Mouse (Mus musculus) limb, embryonic 12.5 days (tissue): ENCODE measurements around the gene Gm17324. TPM values are rescaled to one million over a fixed set of nuclear protein-coding genes. Genes with fewer than 3 reads are reported as not detected.

Source experiments
- ATAC-seq: fragments of 200-750 bp; cut with Nextera tagmentation; 2 replicates; pipeline ENCODE4 v1.8.0; 2017; ENCODE audit warnings: low read depth, moderate TSS enrichment; ENCODE audit not compliant: insufficient number of reproducible peaks, insufficient read depth, low FRiP score, low TSS enrichment
- H3K27ac ChIP-seq: fragments of 300-500 bp; sonication (generic); 2 replicates; pipeline ENCODE4 v1.5.1; 2016; ENCODE audit warnings: mild to moderate bottlenecking, moderate library complexity
- H3K27me3 ChIP-seq: fragments of 300-500 bp; sonication (generic); 2 replicates; pipeline ENCODE4 v1.6.1; 2016; ENCODE audit warnings: mild to moderate bottlenecking, moderate library complexity
- H3K36me3 ChIP-seq: fragments of 300-500 bp; sonication (generic); 2 replicates; pipeline ENCODE4 v1.6.1; 2016; ENCODE audit warnings: mild to moderate bottlenecking, moderate library complexity
- H3K4me1 ChIP-seq: fragments of 300-500 bp; sonication (generic); replicated peaks from 2 replicates; pipeline ENCODE4 v1.6.1; 2016
- H3K4me2 ChIP-seq: fragments of 300-500 bp; sonication (generic); 2 replicates; pipeline ENCODE4 v1.6.1; 2016; ENCODE audit warnings: mild to moderate bottlenecking, moderate library complexity
- H3K4me3 ChIP-seq: fragments of 300-500 bp; sonication (generic); replicated peaks from 2 replicates; pipeline ENCODE4 v1.5.1; 2016; ENCODE audit warnings: mild to moderate bottlenecking
- H3K9ac ChIP-seq: fragments of 300-500 bp; sonication (generic); replicated peaks from 2 replicates; pipeline ENCODE4 v1.6.1; 2016; ENCODE audit warnings: mild to moderate bottlenecking, moderate library complexity
- H3K9me3 ChIP-seq: fragments of 300-500 bp; sonication (generic); 2 replicates; pipeline ENCODE4 v1.6.1; 2016; ENCODE audit warnings: mild to moderate bottlenecking, moderate library complexity
- WGBS: fragments of 180-500 bp; shearing (Covaris S2); methylation state at CpG from one replicate; pipeline ENCODE4 v1.1.7; 2016; 5-methylcytosine and 5-hydroxymethylcytosine counted together
- microRNA-seq: library from miRNA; unstranded; fragments of <30 nt; microRNA quantifications from one replicate; pipeline ENCODE4, GENCODE M21; 2017
- polyA plus RNA-seq: library from polyadenylated mRNA; unstranded; fragments of >200 nt; fragmentation: Nextera tagmentation; extraction: Ambion mirVana; gene quantifications from 2 replicates; pipeline ENCODE4 v1.2.1, GENCODE M21; 2016

Gm17324 gene
- polyA plus RNA-seq, 1 experiment from 2014 or later = 0.79 TPM

GRCm38 (mm10) chr9:78428870-78429432 lies 19.6 kb downstream of the Gm17324 start:
- ATAC-seq = no peak
- Histone ChIP-seq H3K36me3 (no peaks in the 10 kb centered on the region), H3K4me1 (no peaks in the 10 kb centered on the region; the same call in 1 of the 2 replicates), H3K4me3 (no peak overlapping the region), H3K9ac (no peak overlapping the region), H3K9me3 (no peaks in the 10 kb centered on the region), H3K27me3 (no peaks in the 10 kb centered on the region; the same call in 1 of the 2 replicates), H3K4me2 (no peak overlapping the region), H3K27ac (no peak overlapping the region)
- 79% methylated on average over 4 of the region's 4 CpGs for WGBS

- H3K27ac ChIP-seq = no peak overlapping the region
- H3K4me2 ChIP-seq = no peak overlapping the region
- ATAC-seq = no peak
- H3K9me3 ChIP-seq = no peaks in the 10 kb centered on the region
- no peaks in the 10 kb centered on the region; the same call in 1 of the 2 replicates for H3K27me3 ChIP-seq
- H3K9ac ChIP-seq = no peak overlapping the region
- WGBS = 80% methylated on average over 6 of the region's 6 CpGs
- H3K36me3 ChIP-seq = no peaks in the 10 kb centered on the region
- H3K4me1 ChIP-seq = no peaks in the 10 kb centered on the region; the same call in 1 of the 2 replicates
- H3K4me3 ChIP-seq = no peak overlapping the region
These were observed 20.4 kb downstream of the Gm17324 start for GRCm38 (mm10) chr9:78428185-78428584.

GRCm38 (mm10) chr9:78427362-78427781 lies 21.2 kb downstream of the Gm17324 start:
- 21% methylated on average over 27 of the region's 27 CpGs for WGBS
- Histone ChIP-seq H3K9me3 (no peaks in the 10 kb centered on the region), H3K4me1 (no peaks in the 10 kb centered on the region; the same call in 1 of the 2 replicates), H3K36me3 (no peaks in the 10 kb centered on the region), H3K4me3 (peak overlapping the region; percentile 31), H3K27ac (no peak overlapping the region), H3K4me2 (peak overlapping the region; percentile 62), H3K9ac (peak overlapping the region; percentile 47; the same call in 1 of the 2 replicates), H3K27me3 (no peaks in the 10 kb centered on the region; the same call in 1 of the 2 replicates)
- ATAC-seq = no peak

GRCm38 (mm10) chr9:78401596-78401995 lies 47.0 kb downstream of the Gm17324 start:
- no peak for ATAC-seq
- Histone ChIP-seq H3K36me3 (no peaks in the 10 kb centered on the region), H3K27me3 (peaks cover 23% of the 10 kb centered on the region), H3K4me1 (no peaks in the 10 kb centered on the region), H3K4me2 (no peak overlapping the region), H3K4me3 (no peak overlapping the region), H3K9ac (no peak overlapping the region), H3K27ac (no peak overlapping the region), H3K9me3 (no peaks in the 10 kb centered on the region)
- 88% methylated on average over 7 of the region's 7 CpGs for WGBS

GRCm38 (mm10) chr9:78400570-78400969 lies 48.0 kb downstream of the Gm17324 start:
- H3K36me3 ChIP-seq = no peaks in the 10 kb centered on the region
- 85% methylated on average over 5 of the region's 5 CpGs for WGBS
- H3K27me3 ChIP-seq = peaks cover 33% of the 10 kb centered on the region
- H3K27ac ChIP-seq = no peak overlapping the region
- ATAC-seq = no peak
- H3K9ac ChIP-seq = no peak overlapping the region
- H3K4me2 ChIP-seq = no peak overlapping the region
- no peak overlapping the region for H3K4me3 ChIP-seq
- peaks cover 4% of the 10 kb centered on the region; the same call in 1 of the 2 replicates for H3K4me1 ChIP-seq
- H3K9me3 ChIP-seq = no peaks in the 10 kb centered on the region

Small RNA genes within 50 kb of the gene (microRNA-seq; reads per million reads assigned to microRNA genes)
- gene Gm26377 = not detected

Other genes with a start within 250 kb of the Gm17324 start
- gene Gsta1, start 218.1 kb downstream of the Gm17324 start, polyA plus RNA-seq = not detected in 2 replicates
- not detected in 2 replicates for gene Gm3776, start 191.7 kb downstream of the Gm17324 start, polyA plus RNA-seq
- gene Gm10639, start 158.9 kb downstream of the Gm17324 start, polyA plus RNA-seq = not detected in 2 replicates
- not detected in 2 replicates for gene Omt2a, start 134.0 kb downstream of the Gm17324 start, polyA plus RNA-seq
- not detected in 2 replicates for gene Omt2b, start 121.2 kb downstream of the Gm17324 start, polyA plus RNA-seq
- not detected in 2 replicates for gene Gsta2, start 93.0 kb downstream of the Gm17324 start, polyA plus RNA-seq
- gene Dppa5a, start 80.6 kb downstream of the Gm17324 start, polyA plus RNA-seq = 0.37 and 1.3 TPM in 2 replicates
- gene Ooep, start 70.1 kb downstream of the Gm17324 start, polyA plus RNA-seq = 2.5 and 3.0 TPM in 2 replicates
- 0.30 and 0.54 TPM in 2 replicates for gene Ddx43, start 53.0 kb downstream of the Gm17324 start, polyA plus RNA-seq
- 1.7 TPM in 2 replicates for gene Cgas, start 5.5 kb downstream of the Gm17324 start, polyA plus RNA-seq
- gene Mto1, start 578 bp downstream of the Gm17324 start, polyA plus RNA-seq = 20.3 and 23.5 TPM in 2 replicates
- gene Eef1a1, start 40.4 kb upstream of the Gm17324 start, polyA plus RNA-seq = 4,104 and 4,228 TPM in 2 replicates
- gene Slc17a5, start 139.3 kb upstream of the Gm17324 start, polyA plus RNA-seq = 17.3 and 18.2 TPM in 2 replicates
- gene Cd109, start 166.8 kb upstream of the Gm17324 start, polyA plus RNA-seq = 5.3 and 5.7 TPM in 2 replicates